Mouse (Mus musculus): ENCODE data around the gene Olfr1358.

DNA sequence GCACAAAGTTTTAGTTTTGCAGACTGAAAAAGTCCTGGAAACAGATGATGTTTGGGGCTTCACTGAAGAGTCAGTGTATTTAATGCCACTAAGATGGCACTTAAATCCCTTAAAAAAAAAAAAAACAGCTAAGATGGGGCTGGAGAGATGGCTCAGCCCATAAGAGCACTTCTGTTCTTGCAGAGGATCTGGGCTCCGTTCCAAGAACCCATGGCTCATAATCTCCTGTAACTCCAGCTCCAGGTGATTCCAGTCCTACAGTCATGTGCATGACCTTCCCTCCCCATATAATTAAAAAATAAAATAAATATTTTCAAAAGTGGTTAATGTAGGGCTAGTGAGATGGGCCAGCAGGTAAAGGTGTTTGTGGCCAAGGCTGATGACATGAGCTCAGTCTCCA lies 47.8 kb downstream of the Olfr1358 start:
- no peak for TF ChIP-seq CTCF (IDR thresholded peaks at IDR 0.05; ENCODE audit: low read depth)
- TF ChIP-seq EP300 (IDR thresholded peaks at IDR 0.05; ENCODE audit: low read depth): no peak
